Mouse (Mus musculus) midbrain, embryonic 11.5 days (tissue): ENCODE data around the gene Klre1. TPM values are rescaled to one million over a fixed set of nuclear protein-coding genes. Genes with fewer than 3 reads are reported as not detected.
"Not testable (repeated sequence)": the region's sequence is repeated elsewhere in the genome, so short reads cannot be mapped to it uniquely, and the experiment has no call there.

Experiments
- ATAC-seq: fragments of 200-750 bp; cut with Nextera tagmentation; 2 replicates; pipeline ENCODE4 v1.8.0; 2017; ENCODE audit warnings: moderate TSS enrichment, moderate library complexity; ENCODE audit not compliant: low FRiP score
- DNase-seq: peaks from one replicate; pipeline ENCODE4 v3.0.0; 2015; ENCODE audit warnings: low spot score; ENCODE audit errors: missing footprints
- H3K27ac ChIP-seq: fragments of 300-500 bp; sonication (generic); 2 replicates; pipeline ENCODE4 v1.5.1; 2014; ENCODE audit warnings: low read depth, low read length
- H3K27me3 ChIP-seq: fragments of 300-500 bp; sonication (generic); 2 replicates; pipeline ENCODE4 v1.6.1; 2014; ENCODE audit warnings: mild to moderate bottlenecking, low read length, moderate library complexity, mixed read lengths; ENCODE audit not compliant: control insufficient read depth, insufficient read depth
- H3K36me3 ChIP-seq: fragments of 300-500 bp; sonication (generic); 2 replicates; pipeline ENCODE4 v1.6.1; 2014; ENCODE audit warnings: mild to moderate bottlenecking, low read length, moderate library complexity, mixed read lengths; ENCODE audit not compliant: control insufficient read depth, insufficient read depth
- H3K4me1 ChIP-seq: fragments of 300-500 bp; sonication (generic); 2 replicates; pipeline ENCODE4 v1.6.1; 2014; ENCODE audit warnings: low read length; ENCODE audit not compliant: control insufficient read depth, insufficient read depth
- H3K4me2 ChIP-seq: fragments of 300-500 bp; sonication (generic); 2 replicates; pipeline ENCODE4 v1.6.1; 2014; ENCODE audit warnings: mild to moderate bottlenecking, moderate library complexity
- H3K4me3 ChIP-seq: fragments of 300-500 bp; sonication (generic); 2 replicates; pipeline ENCODE4 v1.5.1; 2014; ENCODE audit warnings: low read depth, low read length
- H3K9ac ChIP-seq: fragments of 300-500 bp; sonication (generic); 2 replicates; pipeline ENCODE4 v1.6.1; 2014; ENCODE audit warnings: low read length
- H3K9me3 ChIP-seq: fragments of 300-500 bp; sonication (generic); 2 replicates; pipeline ENCODE4 v1.6.1; 2016; ENCODE audit warnings: low read length; ENCODE audit not compliant: control insufficient read depth
- WGBS: fragments of 180-500 bp; shearing (Covaris S2); extraction: QIAGEN DNeasy Blood & Tissue Kit; methylation state at CpG from one replicate; pipeline ENCODE4 v1.1.7; 2014; 5-methylcytosine and 5-hydroxymethylcytosine counted together
- polyA plus RNA-seq: library from polyadenylated mRNA; unstranded; fragments of >200 nt; fragmentation: Nextera tagmentation; extraction: Ambion mirVana; gene quantifications from 2 replicates; pipeline ENCODE4 v1.2.1, GENCODE M21; 2014

Klre1 gene
- polyA plus RNA-seq, 1 experiment from 2014 or later, result not detected

- no peak overlapping the region for H3K9ac ChIP-seq
- no peaks in the 10 kb centered on the region for H3K4me1 ChIP-seq
- WGBS, result 41% methylated on average over 2 of the region's 2 CpGs
- no peak overlapping the region for H3K27ac ChIP-seq
- H3K9me3 ChIP-seq, result no peaks in the 10 kb centered on the region
- no peaks in the 10 kb centered on the region for H3K27me3 ChIP-seq
- ATAC-seq, result no peak
- no peak for DNase-seq
- H3K36me3 ChIP-seq, result no peaks in the 10 kb centered on the region
- no peak overlapping the region for H3K4me2 ChIP-seq
- H3K4me3 ChIP-seq, result no peak overlapping the region
These were observed 2.4 kb upstream of the Klre1 start for GRCm38 (mm10) chr6:129575315-129575714.

GRCm38 (mm10) chr6:129581274-129581673 is 3.6 kb downstream of the Klre1 start:
- no peaks in the 10 kb centered on the region for H3K36me3 ChIP-seq
- H3K4me1 ChIP-seq, result no peaks in the 10 kb centered on the region
- no peak overlapping the region for H3K27ac ChIP-seq
- no peak overlapping the region for H3K9ac ChIP-seq
- WGBS, result 65% methylated on average over 4 of the region's 4 CpGs
- H3K4me2 ChIP-seq, result no peak overlapping the region
- no peaks in the 10 kb centered on the region for H3K9me3 ChIP-seq
- DNase-seq (no peak), ATAC-seq (no peak)
- no peak overlapping the region for H3K4me3 ChIP-seq
- H3K27me3 ChIP-seq, result no peaks in the 10 kb centered on the region

GRCm38 (mm10) chr6:129581896-129582295 is 4.2 kb downstream of the Klre1 start:
- Histone ChIP-seq H3K4me1 (no peaks in the 10 kb centered on the region), H3K9ac (no peak overlapping the region), H3K36me3 (no peaks in the 10 kb centered on the region), H3K4me2 (no peak overlapping the region), H3K9me3 (no peaks in the 10 kb centered on the region), H3K27me3 (no peaks in the 10 kb centered on the region), H3K4me3 (no peak overlapping the region), H3K27ac (no peak overlapping the region)
- ATAC-seq (no peak), DNase-seq (no peak)
- WGBS, result 83% methylated on average over 4 of the region's 4 CpGs

GRCm38 (mm10) chr6:129583014-129583413 is 5.3 kb downstream of the Klre1 start:
- ATAC-seq (no peak), DNase-seq (no peak)
- Histone ChIP-seq H3K27me3 (no peaks in the 10 kb centered on the region), H3K4me1 (no peaks in the 10 kb centered on the region), H3K36me3 (no peaks in the 10 kb centered on the region), H3K4me3 (no peak overlapping the region), H3K9me3 (no peaks in the 10 kb centered on the region), H3K4me2 (no peak overlapping the region), H3K9ac (no peak overlapping the region), H3K27ac (no peak overlapping the region)
- 75% methylated on average over 3 of the region's 3 CpGs for WGBS

GRCm38 (mm10) chr6:129591508-129591907 is 13.8 kb downstream of the Klre1 start, which contains the start of gene Klrd1:
Gene Klrd1 (plus strand): TSS chr6:129591782.
- Histone ChIP-seq H3K4me3 (no peak within 1 kb of the TSS), H3K27ac (no peak within 1 kb of the TSS), H3K4me2 (no peak within 1 kb of the TSS), H3K9me3 (no peaks in the 10 kb centered on the region), H3K27me3 (no peaks in the 10 kb centered on the region), H3K36me3 (no peaks in the 10 kb centered on the region), H3K9ac (no peak within 1 kb of the TSS), H3K4me1 (no peaks in the 10 kb centered on the region)
- 83% methylated on average over 3 of the region's 3 CpGs for WGBS
- DNase-seq, result no peak
- no peak for ATAC-seq

GRCm38 (mm10) chr6:129608372-129608771 is 30.7 kb downstream of the Klre1 start:
- Histone ChIP-seq H3K27me3 (no peaks in the 10 kb centered on the region), H3K4me1 (no peaks in the 10 kb centered on the region), H3K9ac (no peak overlapping the region), H3K36me3 (no peaks in the 10 kb centered on the region), H3K9me3 (no peaks in the 10 kb centered on the region), H3K27ac (no peak overlapping the region), H3K4me3 (no peak overlapping the region), H3K4me2 (no peak overlapping the region)
- ATAC-seq, result no peak
- DNase-seq, result no peak

- ATAC-seq (no peak), DNase-seq (no peak)
- Histone ChIP-seq H3K36me3 (no peaks in the 10 kb centered on the region), H3K9ac (no peak within 1 kb of the TSS), H3K27me3 (no peaks in the 10 kb centered on the region), H3K4me2 (no peak within 1 kb of the TSS), H3K27ac (no peak within 1 kb of the TSS), H3K9me3 (no peaks in the 10 kb centered on the region), H3K4me3 (no peak within 1 kb of the TSS), H3K4me1 (no peaks in the 10 kb centered on the region)
- 85% methylated on average over 4 of the region's 4 CpGs for WGBS
These were observed 46.0 kb downstream of the Klre1 start, which contains the start of gene Klrk1 for GRCm38 (mm10) chr6:129623735-129624134. Gene Klrk1 (minus strand): TSS chr6:129623864.

GRCm38 (mm10) chr6:129631046-129631445 is 53.3 kb downstream of the Klre1 start:
- not testable (repeated sequence) for H3K9ac ChIP-seq, H3K4me3 ChIP-seq, H3K4me2 ChIP-seq, DNase-seq, H3K27ac ChIP-seq, ATAC-seq, H3K27me3 ChIP-seq, H3K9me3 ChIP-seq, H3K4me1 ChIP-seq, H3K36me3 ChIP-seq
- 88% methylated on average over 2 of the region's 2 CpGs for WGBS
